Mouse (Mus musculus) layer of hippocampus, adult 18-20 months (tissue): ENCODE measurements around the gene Camk1d. TPM values are rescaled to one million over a fixed set of nuclear protein-coding genes. Genes with fewer than 3 reads are reported as not detected.
"Not testable (repeated sequence)": the region's sequence is repeated elsewhere in the genome, so short reads cannot be mapped to it uniquely, and the experiment has no call there.

Experiments
- DNase-seq, 2 experiments: peaks; one replicate each; pipeline ENCODE4 v3.0.0; 2022; ENCODE audit warnings: low spot score in 2 of 2
- total RNA-seq, 2 experiments: library from RNA; stranded (reverse); gene quantifications; 2 replicates each; pipeline ENCODE4 v1.2.3; 2021

The Camk1d gene
- total RNA-seq, 2 experiments from 2014 or later = 160 to 179 TPM

GRCm38 (mm10) chr2:5286189-5287043 lies 427.9 kb downstream of the Camk1d start:
- DNase-seq = peak in 1 of 2 experiments; percentile 34

DNA sequence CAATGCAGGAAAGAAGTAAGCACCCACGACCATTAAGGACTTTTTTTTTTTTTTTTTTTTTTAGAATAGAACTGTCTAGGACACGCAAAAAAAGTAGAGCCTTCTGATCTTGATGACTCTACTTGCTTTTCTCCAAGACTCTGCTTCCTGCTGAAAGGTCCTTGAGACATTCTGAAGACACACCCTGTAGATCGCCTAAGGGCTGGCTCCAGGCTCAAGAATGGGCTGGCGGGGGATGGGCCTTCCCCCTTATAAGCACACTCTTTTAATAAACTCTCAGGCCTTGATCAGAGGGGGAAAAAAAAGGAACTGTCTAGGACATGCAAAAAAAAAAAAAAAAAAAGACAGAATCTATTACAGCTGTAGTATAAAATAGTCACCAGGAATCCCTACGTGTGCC lies 430.0 kb downstream of the Camk1d start:
- no peak for DNase-seq

DNA sequence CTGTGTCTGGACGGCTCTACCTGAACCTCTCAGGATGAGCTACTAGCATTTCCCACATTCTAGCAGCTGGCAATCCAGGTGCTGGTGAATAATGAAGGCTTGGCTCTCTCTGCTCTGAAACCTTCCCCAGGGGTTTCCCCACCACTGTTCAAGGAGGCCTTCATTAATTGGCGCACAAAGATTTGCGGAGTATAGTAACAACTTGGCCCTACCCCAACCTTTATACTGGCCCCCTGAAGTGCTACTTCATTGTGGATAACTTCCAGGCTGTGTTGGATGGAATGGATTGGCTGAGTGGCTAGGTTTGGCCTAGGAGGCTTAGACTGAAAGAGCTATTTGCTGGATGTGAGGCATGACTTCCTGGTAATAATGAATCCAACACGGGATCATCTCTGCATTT lies 431.7 kb downstream of the Camk1d start:
- DNase-seq = no peak

DNA sequence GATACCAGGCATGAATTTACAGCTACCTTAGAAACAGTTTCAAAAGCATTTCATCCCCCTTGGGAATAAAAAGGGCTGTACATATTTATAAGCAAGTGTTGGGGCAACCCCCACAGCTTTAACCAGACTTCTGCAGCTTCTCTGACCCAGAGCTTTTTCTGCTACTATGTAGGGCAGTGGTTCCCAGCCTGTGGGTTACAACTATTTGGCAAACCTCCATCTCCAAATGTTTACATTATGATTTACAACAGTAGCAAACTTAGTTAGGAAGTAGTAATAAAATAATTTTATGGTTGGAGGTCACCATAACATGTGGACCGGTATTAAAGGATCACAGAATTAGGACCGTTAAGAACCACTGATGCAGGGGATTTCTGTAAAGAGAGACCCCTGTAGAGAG lies 446.3 kb downstream of the Camk1d start:
- DNase-seq = no peak

DNA sequence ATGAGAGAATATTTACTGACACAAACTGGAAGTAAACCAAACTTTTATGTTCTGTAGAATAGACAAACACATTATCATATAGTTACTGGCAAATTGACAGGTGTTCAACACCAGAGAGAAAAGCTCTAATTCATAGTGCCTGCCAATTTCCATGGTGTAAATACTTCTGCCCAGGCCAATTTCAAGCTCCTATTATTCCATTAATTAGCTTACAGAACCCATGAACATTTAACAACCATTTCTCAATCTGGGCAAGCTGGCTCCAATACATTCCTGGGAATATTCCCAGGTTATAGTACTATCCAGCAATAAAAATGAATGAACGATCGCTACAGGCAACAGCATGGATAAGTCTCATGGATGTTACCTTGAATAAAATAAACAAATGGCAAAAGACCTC lies 452.0 kb downstream of the Camk1d start:
- DNase-seq = peak in 1 of 2 experiments; percentile 36

DNA sequence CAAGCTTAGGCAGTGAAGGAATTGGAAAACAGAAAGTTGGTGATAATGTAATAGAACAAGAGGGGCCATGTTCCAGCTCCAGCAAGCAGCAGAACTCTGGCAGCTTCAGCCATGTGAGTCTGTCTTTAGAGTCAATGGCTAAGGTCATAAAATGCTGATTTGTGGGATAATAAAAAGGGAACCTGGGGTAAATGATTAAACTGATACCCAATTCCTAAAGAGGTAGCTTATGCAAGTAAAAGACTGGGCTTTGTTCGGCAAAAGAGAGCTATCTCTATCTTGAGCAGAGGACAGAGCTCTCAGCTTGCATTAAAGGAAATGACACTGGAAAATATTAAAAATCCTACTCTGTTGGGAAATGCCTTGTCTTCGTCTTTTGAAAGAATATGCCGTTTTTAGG lies 456.1 kb downstream of the Camk1d start:
- no peak for DNase-seq

GRCm38 (mm10) chr2:5249969-5250368 lies 464.3 kb downstream of the Camk1d start:
- peak; percentile 84 to 92 for DNase-seq

DNA sequence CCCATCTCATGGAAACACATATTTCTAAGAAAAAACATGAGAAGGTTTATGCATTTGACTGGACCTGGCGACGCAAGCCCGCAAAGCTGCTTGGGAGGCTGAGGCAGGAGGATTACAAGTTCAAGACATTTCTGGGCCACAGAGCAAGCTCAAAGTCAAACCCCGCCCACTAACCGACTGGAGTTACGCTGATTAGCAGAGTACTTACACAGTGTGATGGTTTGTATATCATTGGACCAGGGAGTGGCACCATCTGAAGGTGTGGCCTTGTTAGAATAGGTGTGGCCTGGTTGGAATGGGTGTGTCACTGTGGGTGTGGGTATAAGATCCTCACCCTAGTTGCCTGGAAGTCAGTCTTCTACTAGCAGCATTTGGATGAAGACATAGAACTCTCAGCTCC lies 465.1 kb downstream of the Camk1d start:
- DNase-seq = not testable (repeated sequence)

Other genes starting within 250 kb of the Camk1d start
- gene Nudt5, start 130.5 kb upstream of the Camk1d start, total RNA-seq = 10 to 100 TPM; 22.2 to 25.5 TPM
- gene Cdc123, start 130.6 kb upstream of the Camk1d start, total RNA-seq = 100 to 1,000 TPM; 133 to 149 TPM
- gene Gm13199, start 148.4 kb upstream of the Camk1d start, total RNA-seq = under 1 TPM; 0.66 to 0.89 TPM
- 10 to 100 TPM; 81.5 to 86.6 TPM for gene Sec61a2, start 180.9 kb upstream of the Camk1d start, total RNA-seq
- 1 to 10 TPM; 7.8 to 9.3 TPM for gene Dhtkd1, start 228.3 kb upstream of the Camk1d start, total RNA-seq
- gene Upf2, start 237.0 kb upstream of the Camk1d start, total RNA-seq = 10 to 100 TPM; 47.9 to 48.3 TPM